Mouse (Mus musculus): ENCODE results near the gene Rab3b.
"Not testable (repeated sequence)": the region's sequence is repeated elsewhere in the genome, so short reads cannot be mapped to it uniquely, and the experiment has no call there.

Rab3b gene

DNA sequence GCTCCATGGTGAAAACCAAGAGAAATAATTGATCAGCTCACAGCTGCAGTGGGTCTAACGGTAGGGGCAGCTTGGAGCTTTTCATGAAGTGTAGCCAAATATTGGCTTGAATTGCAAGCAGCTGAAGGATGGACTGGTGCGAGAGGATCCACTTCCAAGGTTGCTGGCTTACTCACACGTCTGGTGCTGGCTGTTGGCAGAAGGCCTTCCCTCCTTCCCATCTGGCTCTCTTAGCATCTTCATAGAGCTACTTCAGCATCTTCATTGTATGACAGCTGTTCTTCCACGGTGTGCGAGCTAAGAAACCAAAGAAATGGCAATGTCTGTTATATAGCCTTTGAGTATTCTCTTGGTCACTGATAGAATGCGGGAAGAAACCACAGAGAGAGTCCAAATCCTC is 12.0 kb downstream of the Rab3b start:
- no peak for DNase-seq (ENCODE audit: low spot score in 2 of 2)

DNA sequence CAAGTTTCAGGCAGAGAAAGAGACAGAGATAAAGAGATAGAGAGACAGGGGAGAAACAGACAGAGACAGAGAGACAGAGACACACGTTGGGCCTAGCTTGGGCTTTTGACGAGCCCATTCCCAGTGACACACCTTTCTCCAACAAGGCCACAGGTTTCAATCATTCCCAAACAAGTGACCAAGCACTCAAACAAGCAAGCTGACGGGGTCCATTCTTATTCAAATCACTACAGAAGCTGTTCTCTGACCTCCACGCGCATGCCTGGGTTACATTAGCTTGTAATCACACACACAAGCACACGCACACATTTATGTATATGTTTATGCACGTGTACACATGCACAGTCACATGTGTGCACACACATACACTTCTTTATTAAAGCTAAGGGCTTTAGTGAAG is 21.6 kb downstream of the Rab3b start:
- no peak for DNase-seq (ENCODE audit: low spot score in 2 of 2)

- DNase-seq (ENCODE audit: low spot score in 2 of 2) = no peak
Measured at GRCm38 (mm10) chr4:108902886-108903285, 24.0 kb downstream of the Rab3b start.

DNA sequence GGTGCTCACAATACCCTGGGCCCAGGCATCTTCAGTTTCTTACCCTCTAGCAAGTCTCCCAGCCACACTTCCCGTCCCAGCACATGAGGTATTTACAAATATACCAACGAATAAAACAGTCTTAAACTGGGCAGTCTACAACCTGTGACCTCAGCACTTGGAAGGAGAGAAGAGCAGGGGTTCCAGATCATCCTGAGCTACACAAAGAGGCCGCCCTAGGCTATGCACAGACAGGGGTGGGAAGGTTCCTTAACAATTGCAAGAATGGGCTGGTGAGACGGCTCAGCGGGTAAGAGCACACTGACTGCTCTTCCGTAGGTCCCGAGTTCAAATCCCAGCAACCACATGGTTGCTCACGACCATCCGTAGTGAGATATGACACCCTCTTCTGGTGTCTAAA is 24.5 kb downstream of the Rab3b start:
- no peak for DNase-seq (ENCODE audit: low spot score in 2 of 2)

DNA sequence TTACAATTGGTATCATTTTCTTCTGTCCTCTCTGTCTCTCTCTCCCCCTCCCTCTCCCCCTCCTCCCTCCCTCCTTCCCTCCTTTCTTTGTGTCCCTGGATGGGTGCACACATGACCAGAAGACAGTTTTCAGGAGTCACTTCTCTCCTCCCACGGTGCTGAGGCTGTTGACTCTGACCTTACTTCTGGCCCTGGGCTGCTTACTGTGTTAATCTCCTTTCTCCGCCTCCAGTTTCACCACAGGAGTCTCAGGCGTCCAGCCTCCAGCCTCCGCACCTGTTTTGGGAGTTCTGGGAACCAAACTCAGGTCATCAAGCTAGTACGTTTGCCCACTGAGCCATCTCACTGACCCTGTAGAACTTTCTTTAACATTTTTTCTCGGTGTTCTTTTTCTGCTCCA is 25.2 kb downstream of the Rab3b start:
- DNase-seq (ENCODE audit: low spot score in 2 of 2) = no peak

GRCm38 (mm10) chr4:108904790-108905189 is 25.9 kb downstream of the Rab3b start:
- DNase-seq (ENCODE audit: low spot score in 2 of 2) = no peak

GRCm38 (mm10) chr4:108905859-108906258 is 27.0 kb downstream of the Rab3b start:
- DNase-seq (ENCODE audit: low spot score in 2 of 2) = peak; percentile 22 to 29

DNA sequence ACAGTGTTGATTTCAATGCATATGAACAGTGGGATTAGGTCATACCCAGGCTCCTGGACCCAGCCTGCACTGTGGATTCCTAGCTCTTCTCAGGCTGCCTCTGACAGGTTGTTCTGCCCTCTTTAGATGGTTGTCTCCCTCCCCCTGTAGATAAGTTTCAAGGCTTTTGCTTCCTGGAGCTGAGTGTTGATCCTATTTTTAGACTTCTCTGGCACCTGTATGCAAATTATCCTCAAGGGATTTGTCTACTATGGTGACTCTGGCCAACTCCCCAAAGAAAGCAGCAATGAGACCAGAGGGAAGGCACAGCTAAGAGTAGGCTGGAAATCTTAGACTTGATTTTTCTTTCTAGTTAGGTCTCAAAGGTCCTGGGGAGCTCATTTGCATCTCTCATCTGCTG is 28.6 kb downstream of the Rab3b start:
- DNase-seq (ENCODE audit: low spot score in 2 of 2) = no peak

- no peak for DNase-seq (ENCODE audit: low spot score in 2 of 2)
Measured at GRCm38 (mm10) chr4:108909872-108910425, 31.1 kb downstream of the Rab3b start.

GRCm38 (mm10) chr4:108911866-108912265 is 33.0 kb downstream of the Rab3b start:
- no peak for DNase-seq (ENCODE audit: low spot score in 2 of 2)

- no peak for DNase-seq (ENCODE audit: low spot score in 2 of 2)
Measured at GRCm38 (mm10) chr4:108913180-108913579, 34.3 kb downstream of the Rab3b start.

- DNase-seq (ENCODE audit: low spot score in 2 of 2) = no peak
Measured at GRCm38 (mm10) chr4:108914391-108914790, 35.5 kb downstream of the Rab3b start.

DNA sequence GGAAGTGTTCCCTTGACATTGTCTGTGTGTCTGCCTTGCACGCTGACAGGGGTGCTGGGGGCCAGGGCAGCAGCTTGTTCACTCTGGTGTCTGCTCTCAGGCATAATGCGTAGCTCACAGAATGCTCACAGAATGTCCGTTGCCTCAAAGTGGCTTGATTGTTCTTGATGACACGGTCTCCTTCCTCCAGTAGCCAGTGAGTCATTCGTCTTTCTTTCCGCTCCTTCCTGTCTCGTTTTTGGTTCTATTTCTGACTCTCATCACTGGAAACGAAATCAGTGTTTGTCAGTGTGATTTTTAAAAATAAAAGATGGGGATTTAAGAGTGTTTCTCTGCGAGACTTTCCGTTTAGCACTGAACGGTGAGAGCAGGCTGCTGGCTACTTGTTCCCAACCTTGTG is 36.2 kb downstream of the Rab3b start:
- DNase-seq (ENCODE audit: low spot score in 2 of 2) = no peak

DNA sequence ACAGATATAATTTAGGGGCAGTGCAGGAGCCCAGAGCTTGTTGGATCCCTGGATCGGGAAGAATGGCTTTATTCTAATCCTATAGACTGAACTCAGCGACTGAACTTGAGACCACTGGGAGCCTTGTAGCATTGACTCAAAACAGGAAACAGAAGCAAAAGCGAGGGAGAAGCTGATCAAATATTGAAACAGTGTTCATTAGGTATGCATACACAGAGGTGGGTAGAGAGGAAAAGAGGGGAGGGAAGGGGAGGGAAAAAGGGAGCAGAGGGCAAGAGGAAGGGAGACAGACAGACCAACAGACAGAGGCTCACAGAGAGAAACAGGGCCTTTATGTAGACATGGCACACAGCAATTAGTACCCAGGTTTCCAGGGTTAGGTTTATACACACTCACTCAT is 38.8 kb downstream of the Rab3b start:
- no peak for DNase-seq (ENCODE audit: low spot score in 2 of 2)

GRCm38 (mm10) chr4:108927945-108928344 is 49.1 kb downstream of the Rab3b start:
- DNase-seq (ENCODE audit: low spot score in 2 of 2) = not testable (repeated sequence)

- DNase-seq (ENCODE audit: low spot score in 2 of 2) = no peak
Measured at GRCm38 (mm10) chr4:108933163-108933562, 54.3 kb downstream of the Rab3b start.

DNA sequence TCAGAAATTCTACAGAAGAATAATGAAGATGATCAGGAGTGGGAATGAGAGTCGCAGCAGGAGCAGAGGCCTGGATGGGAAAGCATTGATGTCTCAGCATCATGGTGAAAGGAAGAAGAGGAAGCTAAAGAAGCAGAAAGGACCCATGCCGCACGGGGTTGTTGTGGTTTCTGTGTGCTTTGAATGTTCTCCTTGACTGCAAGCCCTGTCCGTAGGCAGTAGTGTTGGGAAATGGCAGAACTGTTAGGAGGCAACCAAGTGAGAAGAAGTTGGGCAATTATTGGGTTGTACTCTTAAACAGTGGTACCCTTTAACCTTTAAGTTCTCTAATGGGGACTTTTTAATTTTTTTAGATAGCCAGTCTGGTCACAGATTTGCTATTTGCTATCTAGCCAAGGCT is 56.0 kb downstream of the Rab3b start:
- no peak for DNase-seq (ENCODE audit: low spot score in 2 of 2)

DNA sequence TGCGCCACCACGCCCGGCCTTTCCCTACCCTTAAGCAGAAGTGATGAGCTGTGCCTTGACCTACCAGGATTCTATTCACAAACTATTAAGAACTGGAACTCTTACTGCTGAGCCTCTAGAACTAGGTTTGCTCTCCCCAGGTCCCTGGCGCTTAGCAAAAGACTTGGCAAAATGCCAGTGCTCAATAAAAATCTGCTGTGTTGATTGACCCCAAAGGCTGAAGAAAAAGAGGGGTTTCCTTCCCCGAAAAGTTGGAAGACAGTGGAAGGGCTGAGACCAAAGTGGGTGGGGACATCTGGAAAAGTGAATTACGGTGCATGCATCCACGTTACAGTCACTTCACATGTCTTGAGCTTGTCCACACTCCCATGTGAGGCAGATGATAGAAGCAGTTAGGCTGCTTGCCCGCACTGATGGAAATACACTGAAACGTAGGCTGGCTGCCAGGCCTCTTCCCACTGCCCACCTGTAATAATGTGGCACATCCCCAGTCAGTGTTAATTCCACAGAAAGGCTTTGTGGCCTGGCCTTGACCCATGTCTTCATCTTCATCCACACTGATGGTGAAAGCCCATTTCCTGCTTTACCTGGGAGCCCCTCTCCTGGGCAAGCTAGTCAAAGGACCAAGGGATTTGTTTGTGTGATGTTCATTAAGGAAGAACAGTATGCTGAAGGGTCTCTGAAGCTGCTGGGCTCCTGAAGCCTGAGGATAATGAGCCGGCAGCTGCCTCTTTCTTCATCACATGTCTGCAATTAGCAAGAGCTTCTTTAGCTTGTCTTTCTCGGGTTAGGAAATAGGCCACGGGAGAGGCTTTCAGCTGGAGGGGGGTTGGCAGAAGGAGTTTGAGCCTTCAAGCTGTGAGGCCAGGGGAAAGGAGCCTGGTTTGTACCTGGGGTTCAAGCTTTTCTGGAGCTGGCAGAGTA is 59.2 kb downstream of the Rab3b start:
- peak in 1 of 2 experiments; percentile 51 for DNase-seq (ENCODE audit: low spot score in 2 of 2)

- DNase-seq (ENCODE audit: low spot score in 2 of 2) = no peak
Measured at GRCm38 (mm10) chr4:108940681-108941473, 62.0 kb downstream of the Rab3b start.

- DNase-seq (ENCODE audit: low spot score in 2 of 2) = no peak
Measured at GRCm38 (mm10) chr4:108942171-108942570, 63.3 kb downstream of the Rab3b start.

GRCm38 (mm10) chr4:108942986-108943720 is 64.3 kb downstream of the Rab3b start:
- DNase-seq (ENCODE audit: low spot score in 2 of 2) = no peak

DNA sequence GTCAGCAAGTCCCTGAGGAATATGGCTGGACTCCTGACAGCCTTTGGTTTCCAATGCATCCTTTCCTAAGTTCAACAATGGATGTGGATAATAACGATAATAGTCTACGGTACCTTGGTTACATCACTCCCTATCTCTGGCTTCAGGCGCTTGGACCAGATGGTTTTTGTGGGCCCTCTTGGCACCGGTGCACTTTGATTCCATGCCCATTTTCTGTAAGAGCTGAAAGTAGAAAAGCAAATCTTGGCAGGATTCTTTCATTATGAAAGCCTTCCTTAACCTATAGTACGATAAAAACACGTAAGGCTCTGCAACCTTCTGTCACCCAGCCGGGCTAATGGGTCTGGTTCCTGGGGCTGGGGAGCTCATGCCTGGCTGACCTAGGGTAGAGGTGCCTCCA is 70.3 kb downstream of the Rab3b start:
- DNase-seq (ENCODE audit: low spot score in 2 of 2) = peak; percentile 27 to 44

Data from right cerebral cortex, postnatal 36 days (tissue).